Comparison of ENCODE assay signal across 26 mouse cellular contexts in the genomic region with DNA sequence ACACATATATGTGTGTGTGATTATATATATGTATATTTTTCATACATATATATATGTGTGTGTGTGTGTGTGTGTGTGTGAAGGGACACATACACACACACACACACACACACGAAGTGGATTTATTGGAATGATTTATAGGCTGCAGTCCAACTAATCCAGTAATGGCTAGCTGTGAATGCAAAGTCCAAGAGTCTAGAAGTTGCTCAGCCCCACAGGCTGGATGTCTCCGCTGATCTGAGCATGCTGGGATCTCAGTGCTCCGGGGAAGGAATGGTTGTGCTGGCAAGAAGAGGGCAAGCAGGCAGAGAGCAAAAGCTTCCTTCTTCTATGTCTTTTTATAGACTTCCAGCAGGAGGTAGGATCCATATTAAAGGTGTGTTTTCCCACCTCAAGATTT.
DNase-seq lines count a peak whose midpoint lies in the region; ATAC-seq and TF ChIP-seq lines count a peak whose summit lies in the region.
"Had no signal": no experiment of that assay in that cellular context is flagged by ENCODE, and none has a peak within 500 bp of the region (broad histone marks: within the 10 kb centered on the region; RNA-seq: fewer than 3 reads in every experiment).

No protein-coding gene starts in this region.

- H3K4me3 ChIP-seq in kidney, embryonic 15.5 days (replicated peaks): no peak overlapping the region
- H3K4me3 ChIP-seq in liver, adult 2 months (ENCODE audit: insufficient read depth, low read depth, low read length): no peak overlapping the region
- H3K4me3 ChIP-seq: forebrain, embryonic 10.5 days; forebrain, embryonic 13.5 days; heart, embryonic 15.5 days had no signal

- no peak for TF ChIP-seq POLR2A in liver, adult 2 months (IDR thresholded peaks at IDR 0.05; ENCODE audit: extremely low read depth, insufficient read depth, low read length)

- H3K4me2 ChIP-seq in kidney, embryonic 15.5 days: no peak overlapping the region
- H3K4me2 ChIP-seq: forebrain, embryonic 13.5 days; heart, embryonic 11.5 days; heart, embryonic 15.5 days; hindbrain, embryonic 14.5 days had no signal

- H3K9me3 ChIP-seq in kidney, embryonic 15.5 days (replicated peaks): no peaks in the 10 kb centered on the region
- H3K9me3 ChIP-seq: forebrain, embryonic 10.5 days; forebrain, embryonic 13.5 days; G1E; heart, embryonic 15.5 days had no signal

- 60% methylated on average over 3 of the region's 3 CpGs for WGBS in kidney, embryonic 15.5 days
- WGBS in liver, adult 2 months: 41% methylated on average over 3 of the region's 3 CpGs

- no peak overlapping the region for H3K27ac ChIP-seq in kidney, embryonic 15.5 days
- H3K27ac ChIP-seq in liver, adult 2 months (replicated peaks; ENCODE audit: insufficient read depth, low read depth, low read length): no peak overlapping the region
- H3K27ac ChIP-seq: forebrain, embryonic 10.5 days; forebrain, embryonic 13.5 days; hindbrain, embryonic 14.5 days; hindbrain, postnatal 0 days had no signal

- peaks cover 14% of the 10 kb centered on the region; the same call in 1 of the 2 replicates for H3K79me2 ChIP-seq in liver, adult 2 months (ENCODE audit: control insufficient read depth, insufficient read depth, low read length)

- TF ChIP-seq CTCF in liver, adult 2 months (IDR thresholded peaks at IDR 0.05; ENCODE audit: low read depth, low read length): no peak

- DNase-seq in kidney, adult 11 months: peak; percentile 51
- DNase-seq in kidney, postnatal 4 days: no peak
- DNase-seq in kidney, adult 9 months: peak; percentile 80
- DNase-seq in liver, adult 2 months (ENCODE audit: extremely low read depth, low read depth, low spot score): peak; percentile 56
- no peak for DNase-seq in liver
- DNase-seq: adrenal gland, postnatal 10 days; adrenal gland, postnatal 36 days; B cell, adult 2 months; cerebellum, adult 18-20 months; cerebellum, adult 9-10 months; cerebellum, postnatal 14 days; gastrocnemius, postnatal 10 days; gastrocnemius, postnatal 36 days; heart, postnatal 10 days; heart, postnatal 36 days had no signal

- peaks cover 5% of the 10 kb centered on the region; the same call in 1 of the 2 replicates for H3K36me3 ChIP-seq in kidney, embryonic 15.5 days
- no peaks in the 10 kb centered on the region for H3K36me3 ChIP-seq in liver, adult 2 months (ENCODE audit: control insufficient read depth, insufficient read depth, low read length)
- H3K36me3 ChIP-seq: heart, embryonic 15.5 days had no signal

- no peaks in the 10 kb centered on the region for H3K27me3 ChIP-seq in kidney, embryonic 15.5 days
- H3K27me3 ChIP-seq in liver, adult 2 months (ENCODE audit: control insufficient read depth, insufficient read depth, low read length): no peaks in the 10 kb centered on the region
- H3K27me3 ChIP-seq: CH12.LX; forebrain, embryonic 13.5 days; heart, embryonic 15.5 days; Patski had no signal

- H3K4me1 ChIP-seq in kidney, embryonic 15.5 days: peaks cover 31% of the 10 kb centered on the region
- H3K4me1 ChIP-seq in liver, adult 2 months (ENCODE audit: control insufficient read depth, insufficient read depth, low read length): no peaks in the 10 kb centered on the region; the same call in none of the 2 replicates

- no peak overlapping the region for H3K9ac ChIP-seq in kidney, embryonic 15.5 days
- no peak overlapping the region for H3K9ac ChIP-seq in liver, adult 2 months (ENCODE audit: low read depth, low read length)
- H3K9ac ChIP-seq: forebrain, embryonic 13.5 days; heart, embryonic 15.5 days; hindbrain, embryonic 14.5 days had no signal

- ATAC-seq in kidney, embryonic 15.5 days (replicated peaks; ENCODE audit: low FRiP score): no peak
- ATAC-seq: forebrain, embryonic 13.5 days; forebrain, embryonic 16.5 days; hindbrain, postnatal 0 days; Patski had no signal

Comparison
In these comparisons a context has a peak if more than half of its experiments do, and no peak if none do; other contexts are left out.
1. DNase-seq: peak in kidney, adult 11 months (single experiment), kidney, adult 9 months (single experiment) and liver, adult 2 months (single experiment); none in kidney, postnatal 4 days (0 of 2) and liver (single experiment).